Mouse (Mus musculus) layer of hippocampus, adult 2 months (tissue): ENCODE data around the gene Myg1. TPM values are rescaled to one million over a fixed set of nuclear protein-coding genes. Genes with fewer than 3 reads are reported as not detected.

Source experiments
- DNase-seq, 2 experiments: peaks; one replicate each; pipeline ENCODE4 v3.0.0; 2022; ENCODE audit warnings: low spot score in 2 of 2
- H3K27ac ChIP-seq: fragments of 200-600 bp; 2 replicates; pipeline ENCODE4 v1.8.1; 2022
- H3K4me3 ChIP-seq: fragments of 200-600 bp; 2 replicates; pipeline ENCODE4 v1.8.1; 2022; ENCODE audit warnings: mild to moderate bottlenecking
- CTCF ChIP-seq: fragments of 200-600 bp; conservative IDR thresholded peaks from 2 replicates; pipeline ENCODE4 v1.8.1; 2022; ENCODE audit warnings: antibody characterized with exemption, mild to moderate bottlenecking, moderate library complexity
- total RNA-seq, 2 experiments: library from RNA; stranded (reverse); gene quantifications; 2 replicates each; pipeline ENCODE4 v1.2.3; 2021

Myg1 gene
- total RNA-seq, 2 experiments from 2014 or later, result 61.0 to 70.2 TPM

DNA sequence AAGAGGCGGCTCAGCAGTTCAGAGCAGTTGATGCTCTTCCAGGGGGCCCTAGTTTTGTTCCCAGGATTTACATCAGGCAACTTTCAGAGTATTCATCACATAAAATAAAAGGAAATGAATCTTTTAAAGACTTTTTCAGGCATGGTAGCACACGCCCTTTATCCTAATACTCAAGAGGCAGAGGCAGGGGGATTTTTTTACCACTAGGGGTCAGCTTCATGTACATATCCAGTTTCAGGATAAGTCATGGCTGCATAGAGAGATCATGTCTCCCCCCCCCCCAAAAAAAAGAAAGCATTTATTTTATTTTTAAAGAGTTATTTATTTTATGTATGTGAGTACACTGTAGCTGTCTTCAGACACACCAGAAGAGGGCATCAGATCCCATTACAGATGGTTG lies 22.5 kb downstream of the Myg1 start:
- TF ChIP-seq CTCF, result peak; percentile 49
- H3K4me3 ChIP-seq, result no peak overlapping the region
- no peak overlapping the region for H3K27ac ChIP-seq
- DNase-seq, result no peak

DNA sequence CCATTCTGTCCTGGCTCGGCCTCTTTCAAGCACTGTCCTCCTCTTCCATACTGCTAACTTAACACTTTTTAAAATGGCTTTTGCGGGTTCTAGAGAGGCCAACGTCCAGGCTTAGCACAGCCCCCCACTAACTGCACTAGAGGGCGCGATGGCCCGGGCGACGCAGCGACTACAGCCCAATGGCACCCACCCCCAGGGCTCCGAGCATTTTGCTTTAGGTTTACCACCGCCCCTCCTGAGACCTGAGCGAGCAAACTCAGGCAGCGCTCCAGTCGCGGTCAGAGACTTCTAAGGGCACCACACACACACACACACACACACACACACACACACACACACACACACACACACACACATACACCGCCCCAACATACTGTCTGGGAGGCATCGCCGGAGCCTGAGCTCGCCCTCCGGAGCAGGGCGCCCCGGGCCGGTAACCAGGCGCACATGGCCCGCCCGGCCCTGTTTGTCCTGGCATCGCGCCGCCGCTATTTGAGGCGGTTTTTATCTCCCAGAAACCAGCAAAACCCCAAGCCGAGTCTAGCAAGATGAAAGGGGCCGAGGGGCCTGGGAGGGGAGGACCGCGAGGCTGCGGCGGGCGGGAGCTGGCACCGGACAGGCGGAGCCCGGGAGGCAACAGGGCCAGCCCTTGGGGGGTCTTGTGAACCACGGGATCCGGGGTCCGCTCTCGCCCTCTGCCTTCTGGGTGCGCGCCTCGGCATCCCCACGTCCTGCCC lies 23.8 kb downstream of the Myg1 start:
- TF ChIP-seq CTCF, result peak; percentile 66
- Histone ChIP-seq H3K4me3 (peak overlapping the region; percentile 60), H3K27ac (peak overlapping the region; percentile 91)
- no peak for DNase-seq

DNA sequence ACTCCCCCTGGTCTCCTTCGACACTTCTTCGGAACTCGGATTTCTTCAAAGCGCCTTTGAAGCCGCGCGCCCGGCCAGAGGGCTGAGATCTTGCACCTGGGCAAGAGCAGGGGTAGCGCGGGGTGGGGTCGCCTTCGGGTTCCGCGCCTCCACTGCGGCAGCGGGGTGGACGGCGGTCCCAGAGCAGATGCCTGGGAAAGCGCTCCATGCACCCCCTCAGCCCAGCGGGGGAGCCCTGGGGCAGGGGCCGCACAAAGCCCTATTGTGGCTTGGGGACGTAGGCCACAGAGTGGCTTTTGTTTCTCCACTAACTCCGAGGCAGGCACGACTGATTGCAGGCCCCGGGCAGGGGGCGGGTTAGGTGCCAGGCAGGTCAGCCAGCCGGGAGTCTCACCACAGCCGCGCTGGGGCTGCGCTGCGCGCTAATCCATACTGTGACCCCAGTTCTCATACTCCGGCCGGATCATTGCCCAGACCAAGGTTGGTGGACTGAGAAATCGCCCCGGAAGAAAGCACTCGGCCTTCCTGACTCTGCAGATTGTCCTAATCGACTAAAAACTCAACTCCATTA lies 24.4 kb downstream of the Myg1 start:
- DNase-seq, result peak in 1 of 2 experiments; percentile 34
- H3K4me3 ChIP-seq, result peak overlapping the region; percentile 60
- peak overlapping the region; percentile 91 for H3K27ac ChIP-seq
- TF ChIP-seq CTCF, result no peak

DNA sequence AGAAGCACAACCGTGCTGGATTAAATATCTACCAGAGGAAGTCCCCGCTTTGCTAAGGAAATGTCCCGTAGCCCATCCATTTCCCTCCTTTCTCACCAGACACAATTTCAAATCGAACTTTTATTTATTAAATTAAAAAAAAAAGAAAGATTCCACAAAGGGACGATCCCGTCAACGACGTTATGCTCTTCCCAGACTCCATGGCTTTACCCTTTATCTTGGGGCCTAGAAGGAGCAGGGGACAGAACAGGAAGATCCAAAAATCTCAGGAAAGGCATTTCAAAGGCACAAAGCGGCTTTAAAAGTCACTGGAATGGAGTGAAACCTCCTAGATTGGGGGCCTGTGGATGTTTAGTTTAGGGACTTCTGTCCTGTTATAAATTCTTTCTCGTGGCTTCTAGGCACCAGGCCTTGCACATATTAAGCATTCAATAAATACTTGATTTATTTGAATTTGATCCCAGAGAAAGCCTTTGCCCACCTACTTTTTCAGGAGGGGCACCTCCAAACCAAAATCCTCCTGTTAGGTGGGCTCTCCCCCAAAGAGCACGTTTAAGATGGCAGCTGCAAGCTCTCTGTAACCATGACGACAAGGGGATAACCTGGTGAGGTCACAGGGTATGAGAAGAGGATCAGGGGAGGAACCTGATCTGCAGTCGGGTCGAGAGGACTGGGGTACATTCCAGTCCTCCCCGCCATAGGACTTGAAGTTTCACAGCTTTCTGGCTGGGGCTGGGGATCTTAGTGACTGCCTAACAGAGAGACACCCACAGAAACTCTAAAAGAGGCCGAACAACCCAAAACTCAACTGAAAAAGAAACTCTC lies 25.2 kb downstream of the Myg1 start:
- Histone ChIP-seq H3K27ac (peak overlapping the region; percentile 91), H3K4me3 (no peak overlapping the region)
- no peak for TF ChIP-seq CTCF

DNA sequence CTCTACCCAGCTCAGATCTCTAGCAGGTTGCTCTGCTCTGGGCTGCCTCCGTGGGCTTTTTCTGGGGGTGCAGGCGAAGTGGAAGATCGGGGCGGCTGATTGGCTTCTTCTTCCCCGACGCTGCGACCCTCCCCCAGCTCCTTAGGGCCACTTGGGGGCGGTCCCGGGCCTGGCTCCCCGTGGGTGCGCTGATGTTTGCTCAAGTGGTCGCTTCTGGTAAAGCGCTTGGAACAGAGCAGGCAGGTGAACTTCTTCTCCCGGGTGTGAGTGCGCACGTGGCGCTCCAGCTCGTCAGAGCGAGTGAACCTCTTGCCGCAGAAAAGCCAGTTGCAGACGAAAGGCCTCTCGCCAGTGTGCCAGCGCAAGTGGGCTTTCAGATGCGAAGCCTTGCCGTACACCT lies 26.6 kb downstream of the Myg1 start:
- H3K27ac ChIP-seq, result peak overlapping the region; percentile 91; the same call in 1 of the 2 replicates
- no peak overlapping the region for H3K4me3 ChIP-seq
- no peak for TF ChIP-seq CTCF
- DNase-seq, result no peak

More for the DNA sequence above, 25.2 kb downstream of the Myg1 start:
- DNase-seq, result no peak

DNA sequence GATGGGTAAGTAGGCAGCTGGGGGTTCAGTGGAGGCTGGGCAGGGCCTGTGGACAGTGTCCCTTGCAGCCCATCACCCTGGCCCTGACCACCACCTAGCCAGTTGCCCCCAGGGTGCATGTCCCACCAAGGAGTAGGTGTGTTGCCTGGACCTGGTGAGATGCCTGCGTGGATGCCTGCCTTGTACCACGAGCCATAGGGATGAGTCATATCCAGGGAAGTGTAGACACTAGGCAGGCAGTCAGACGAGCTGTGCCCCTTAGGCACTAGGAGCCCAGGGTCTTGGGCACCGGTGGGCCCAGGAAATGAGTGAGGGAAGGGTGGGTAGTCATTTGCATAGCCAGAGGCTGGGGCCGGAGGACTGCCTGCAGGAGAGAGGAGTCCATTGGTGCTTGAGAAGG lies 27.3 kb downstream of the Myg1 start:
- Histone ChIP-seq H3K27ac (no peak overlapping the region), H3K4me3 (no peak overlapping the region)
- TF ChIP-seq CTCF, result no peak
- no peak for DNase-seq

DNA sequence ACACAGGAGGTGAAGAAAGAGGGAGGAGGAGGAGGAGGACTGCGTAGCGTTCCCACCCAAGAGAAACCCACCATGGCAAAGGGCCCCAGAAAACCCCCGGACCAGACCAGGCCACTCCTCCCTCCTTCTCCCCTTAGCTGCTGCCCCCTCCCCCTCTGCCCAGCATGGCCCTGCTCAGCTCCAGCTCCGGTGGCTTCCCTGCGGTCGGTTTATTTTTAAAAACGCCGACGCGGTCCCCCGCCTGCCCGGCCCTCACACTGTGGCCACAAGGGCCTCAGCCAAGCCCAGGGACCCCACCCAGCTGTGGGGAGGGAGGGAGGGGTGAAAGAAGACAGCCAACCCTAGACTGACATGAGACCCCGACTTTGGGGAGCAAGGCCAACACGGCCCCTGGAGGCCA lies 31.1 kb downstream of the Myg1 start:
- DNase-seq, result no peak
- Histone ChIP-seq H3K27ac (no peak overlapping the region), H3K4me3 (no peak overlapping the region)
- no peak for TF ChIP-seq CTCF

DNA sequence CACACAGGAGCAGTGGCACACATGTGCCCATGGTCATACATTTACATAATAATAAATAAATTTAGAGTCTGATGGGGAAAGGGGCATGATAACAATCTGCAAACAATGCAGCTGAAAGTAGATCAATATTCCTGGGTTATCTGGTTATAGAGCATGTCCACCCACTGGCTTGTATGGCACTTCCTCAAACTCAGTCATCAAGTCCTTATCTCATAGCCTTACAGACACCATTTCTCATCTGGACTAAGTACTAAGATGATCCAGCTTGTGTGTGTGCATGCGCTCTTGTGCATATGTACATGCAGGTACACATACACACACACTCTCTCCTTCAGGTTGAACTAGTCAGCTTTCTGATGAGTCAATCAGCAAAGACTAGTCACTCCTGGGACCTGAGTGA lies 33.2 kb downstream of the Myg1 start:
- H3K4me3 ChIP-seq, result no peak overlapping the region
- no peak for DNase-seq
- TF ChIP-seq CTCF, result no peak
- H3K27ac ChIP-seq, result no peak overlapping the region

DNA sequence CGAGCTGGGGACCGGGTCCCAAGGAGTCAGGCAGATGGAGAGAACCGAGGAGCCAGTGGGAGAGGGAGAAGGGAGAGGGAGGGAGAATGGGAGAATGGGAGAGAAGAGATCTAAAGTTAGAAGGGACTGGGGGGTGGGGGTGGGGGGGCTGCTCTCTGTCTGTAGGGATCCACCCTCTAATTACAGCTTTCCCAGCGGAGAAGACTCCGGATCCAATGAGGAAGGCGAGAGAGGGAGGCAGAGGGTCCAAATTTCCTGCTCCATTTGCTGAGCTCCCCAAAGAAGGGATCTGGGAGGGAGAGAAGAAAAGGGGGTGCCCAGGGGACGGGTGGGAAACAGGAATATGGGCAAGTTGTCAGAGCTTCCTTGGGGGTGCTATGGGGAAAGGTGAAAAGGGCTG lies 34.7 kb downstream of the Myg1 start:
- Histone ChIP-seq H3K27ac (no peak overlapping the region), H3K4me3 (no peak overlapping the region)
- DNase-seq, result no peak
- TF ChIP-seq CTCF, result no peak

DNA sequence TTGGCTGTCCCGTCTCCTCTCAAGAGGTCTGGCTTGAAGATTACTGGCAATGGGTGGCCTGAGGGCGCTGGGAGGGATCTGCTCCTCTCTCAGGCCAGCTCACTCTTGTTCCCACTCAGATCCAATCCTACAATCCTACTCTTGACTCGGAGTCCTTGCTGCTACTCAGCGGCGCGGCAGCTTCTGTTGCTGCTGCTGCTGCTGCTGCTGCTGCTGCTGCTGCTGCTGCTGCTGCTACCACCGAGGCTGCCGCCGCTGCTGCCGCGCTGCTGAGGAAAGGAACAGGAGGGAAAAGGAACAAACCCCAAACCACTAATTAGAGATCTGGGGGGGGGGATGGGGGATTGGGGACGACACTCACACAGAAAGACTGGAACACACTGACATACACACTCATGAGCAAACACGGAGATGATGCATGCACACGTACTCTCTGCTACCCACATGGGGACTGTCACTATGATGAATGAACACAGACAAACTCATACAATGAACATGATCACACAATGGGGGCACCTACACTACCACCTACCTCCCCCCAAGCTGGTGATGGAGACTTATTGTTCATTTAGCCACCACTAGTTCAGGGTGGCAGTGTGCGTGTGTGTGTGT lies 35.3 kb downstream of the Myg1 start, which contains the start of gene Sp7:
TSS of gene Sp7 (minus strand) at position 450 of the 612 bp plus-strand sequence.
- no peak for DNase-seq
- Histone ChIP-seq H3K4me3 (no peak within 1 kb of the TSS), H3K27ac (no peak within 1 kb of the TSS)
- no peak for TF ChIP-seq CTCF

DNA sequence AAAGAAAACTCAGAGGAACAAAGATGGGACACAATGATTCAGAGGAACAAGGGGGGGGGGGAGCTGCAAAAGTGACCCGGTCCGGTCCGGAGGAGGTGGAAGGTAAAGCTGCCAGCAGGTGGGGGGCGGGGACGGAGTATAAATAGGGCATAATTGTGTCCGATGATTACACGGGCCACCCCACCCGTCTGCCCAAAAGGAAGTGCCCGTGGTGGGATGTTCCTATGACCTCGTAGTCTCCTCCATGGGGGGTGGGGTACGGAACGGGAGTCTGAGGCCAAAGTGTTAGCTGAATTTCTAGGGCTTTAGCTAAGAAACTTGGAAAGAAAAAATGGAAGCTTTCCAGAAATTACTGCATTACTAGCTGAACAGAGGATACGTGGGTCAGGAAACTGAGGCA lies 38.5 kb downstream of the Myg1 start:
- no peak for DNase-seq
- TF ChIP-seq CTCF, result no peak
- Histone ChIP-seq H3K27ac (no peak overlapping the region), H3K4me3 (no peak overlapping the region)

DNA sequence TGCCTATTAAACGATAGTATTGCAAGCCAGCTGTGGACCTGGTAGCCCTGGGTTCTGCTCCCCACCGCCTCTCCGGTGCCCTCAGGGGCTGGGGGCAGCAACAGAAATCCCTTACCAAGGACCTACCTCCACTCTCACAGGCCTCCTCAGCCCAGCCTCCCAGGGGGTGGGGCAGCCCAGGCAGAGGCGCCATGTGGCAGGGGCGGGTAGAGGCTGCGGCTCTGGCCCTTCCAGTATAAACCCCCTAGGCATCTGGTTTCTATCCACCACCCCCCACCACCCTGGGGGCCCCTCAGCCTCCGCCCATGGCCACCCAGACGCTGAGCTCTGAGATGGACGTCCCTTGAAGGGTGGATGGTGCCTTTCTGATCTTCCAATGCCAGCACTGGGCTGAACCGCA lies 39.2 kb downstream of the Myg1 start:
- Histone ChIP-seq H3K27ac (no peak overlapping the region), H3K4me3 (no peak overlapping the region)
- TF ChIP-seq CTCF, result no peak
- no peak for DNase-seq
